Mouse (Mus musculus) limb, embryonic 14.5 days (tissue): ENCODE measurements around the gene Akap14. TPM values are rescaled to one million over a fixed set of nuclear protein-coding genes. Genes with fewer than 3 reads are reported as not detected.
"Not testable (repeated sequence)": the region's sequence is repeated elsewhere in the genome, so short reads cannot be mapped to it uniquely, and the experiment has no call there.

Source experiments
- ATAC-seq: fragments of 200-750 bp; cut with Nextera tagmentation; 2 replicates; pipeline ENCODE4 v1.8.0; 2017; ENCODE audit warnings: low read depth, moderate number of reproducible peaks, moderate TSS enrichment; ENCODE audit not compliant: low FRiP score
- DNase-seq: peaks from one replicate; pipeline ENCODE4 v3.0.0-alpha.2; 2015; ENCODE audit warnings: low spot score
- H3K27ac ChIP-seq: fragments of 300-500 bp; sonication (generic); replicated peaks from 2 replicates; pipeline ENCODE4 v1.5.1; 2014; ENCODE audit warnings: low read depth, mild to moderate bottlenecking, low read length, moderate library complexity, mixed read lengths
- H3K27me3 ChIP-seq: fragments of 300-500 bp; sonication (generic); 2 replicates; pipeline ENCODE4 v1.6.1; 2014; ENCODE audit warnings: low read length, mixed read lengths; ENCODE audit not compliant: control insufficient read depth, insufficient read depth
- H3K36me3 ChIP-seq: fragments of 300-500 bp; sonication (generic); 2 replicates; pipeline ENCODE4 v1.6.1; 2014; ENCODE audit warnings: mild to moderate bottlenecking, low read length, moderate library complexity, mixed read lengths; ENCODE audit not compliant: control insufficient read depth, insufficient read depth
- H3K4me1 ChIP-seq: fragments of 300-500 bp; sonication (generic); 2 replicates; pipeline ENCODE4 v1.6.1; 2014; ENCODE audit warnings: antibody characterized with exemption, low read length, mixed read lengths; ENCODE audit not compliant: control insufficient read depth, insufficient read depth
- H3K4me2 ChIP-seq: fragments of 300-500 bp; sonication (generic); replicated peaks from 2 replicates; pipeline ENCODE4 v1.6.1; 2014; ENCODE audit warnings: low read depth, mild to moderate bottlenecking, low read length, moderate library complexity; ENCODE audit not compliant: severe bottlenecking
- H3K4me3 ChIP-seq: fragments of 300-500 bp; sonication (generic); replicated peaks from 2 replicates; pipeline ENCODE4 v1.5.1; 2014; ENCODE audit warnings: low read length
- H3K9ac ChIP-seq: fragments of 300-500 bp; sonication (generic); 2 replicates; pipeline ENCODE4 v1.6.1; 2014; ENCODE audit warnings: mild to moderate bottlenecking, low read depth, low read length, moderate library complexity; ENCODE audit not compliant: severe bottlenecking
- H3K9me3 ChIP-seq: fragments of 300-500 bp; sonication (generic); 2 replicates; pipeline ENCODE4 v1.6.1; 2016; ENCODE audit warnings: low read length; ENCODE audit not compliant: control insufficient read depth
- POLR2A ChIP-seq: fragments of 200-500 bp; IDR thresholded peaks from 2 replicates; pipeline ENCODE4 v1.8.0; 2012; ENCODE audit warnings: inconsistent platforms, mild to moderate bottlenecking, moderate library complexity, borderline replicate concordance; ENCODE audit not compliant: insufficient read depth, insufficient read length; ENCODE audit errors: extremely low read depth
- WGBS: fragments of 180-500 bp; shearing (Covaris S2); extraction: QIAGEN DNeasy Blood & Tissue Kit; methylation state at CpG from one replicate; pipeline ENCODE4 v1.1.7; 2014; 5-methylcytosine and 5-hydroxymethylcytosine counted together
- polyA plus RNA-seq, 2 experiments: library from polyadenylated mRNA; depleted of rRNA in 1 of 2; stranded (reverse) in 1 of 2; unstranded in 1 of 2; fragments of >200 nt; fragmentation: Nextera tagmentation in 1 of 2; extraction: Ambion mirVana in 1 of 2; gene quantifications; 2 replicates each; pipeline versions ENCODE4 v1.2.1 to v1.2.3; 2012 to 2014

The Akap14 gene
- polyA plus RNA-seq, 2 experiments: not detected

DNA sequence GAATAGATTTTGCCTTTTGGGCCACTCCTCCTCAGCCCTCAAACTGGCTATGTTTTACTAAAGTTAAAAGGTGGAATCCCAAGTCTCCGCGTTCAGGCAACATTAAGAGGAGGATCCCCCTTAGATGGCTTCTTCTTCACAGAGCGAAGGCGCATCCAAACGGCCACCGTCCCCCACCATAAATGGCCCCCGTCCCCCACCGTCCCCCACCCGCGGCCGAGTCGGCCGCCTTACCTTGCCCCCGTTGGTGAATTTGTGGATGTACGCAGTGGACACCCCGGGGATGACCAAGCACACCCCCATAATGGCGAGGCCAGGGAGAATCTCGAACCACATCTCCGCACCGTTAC, 22.1 kb upstream of the Akap14 start:
- TF ChIP-seq POLR2A: no peak
- Histone ChIP-seq H3K27ac (no peak overlapping the region), H3K9me3 (no peaks in the 10 kb centered on the region), H3K36me3 (no peaks in the 10 kb centered on the region; the same call in 1 of the 2 replicates), H3K9ac (peak overlapping the region; percentile 58), H3K4me3 (peak overlapping the region; percentile 50), H3K4me2 (peak overlapping the region; percentile 51), H3K4me1 (no peaks in the 10 kb centered on the region), H3K27me3 (no peaks in the 10 kb centered on the region)
- 35% methylated on average over 17 of the region's 20 CpGs for WGBS
- ATAC-seq (peak; percentile 38; the same call in 1 of the 2 replicates), DNase-seq (no peak)

DNA sequence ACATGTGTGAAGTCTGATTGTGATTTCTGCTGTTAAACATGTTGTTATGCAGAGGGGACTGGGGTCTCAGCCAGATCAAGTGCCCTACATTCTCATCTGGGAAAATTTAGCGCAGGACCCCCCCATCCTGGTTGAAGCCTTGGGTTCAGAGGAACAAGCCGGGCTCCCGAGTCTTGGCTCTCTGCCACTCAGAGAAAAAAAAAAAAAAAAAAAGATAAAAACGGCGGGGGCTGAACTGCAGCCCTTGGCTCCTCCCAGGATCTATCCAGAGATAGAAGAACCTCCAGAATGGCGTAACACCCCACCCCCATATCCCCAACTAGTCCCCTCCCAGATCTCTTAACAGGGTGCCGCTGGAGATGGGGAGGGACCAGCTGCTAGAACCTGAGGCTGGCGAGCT, 15.8 kb upstream of the Akap14 start:
- H3K9me3 ChIP-seq: not testable (repeated sequence)
- WGBS: 75% methylated on average over 8 of the region's 8 CpGs

GRCm38 (mm10) chrX:37167085-37167484, 1.6 kb downstream of the Akap14 start:
- Histone ChIP-seq H3K4me3 (no peak overlapping the region), H3K27ac (no peak overlapping the region), H3K4me1 (no peaks in the 10 kb centered on the region), H3K9ac (no peak overlapping the region), H3K27me3 (no peaks in the 10 kb centered on the region), H3K36me3 (no peaks in the 10 kb centered on the region), H3K4me2 (no peak overlapping the region), H3K9me3 (no peaks in the 10 kb centered on the region)
- no peak for TF ChIP-seq POLR2A
- WGBS: 33% methylated on average over 3 of the region's 3 CpGs
- DNase-seq (peak; percentile 16), ATAC-seq (no peak)

More for the DNA sequence above, 15.8 kb upstream of the Akap14 start:
- not testable (repeated sequence) for H3K9ac ChIP-seq, H3K36me3 ChIP-seq, ATAC-seq, DNase-seq, H3K4me1 ChIP-seq, H3K4me3 ChIP-seq, H3K27ac ChIP-seq, H3K4me2 ChIP-seq, H3K27me3 ChIP-seq

GRCm38 (mm10) chrX:37163115-37163514, 5.5 kb downstream of the Akap14 start:
- WGBS: 75% methylated on average over 18 of the region's 18 CpGs

DNA sequence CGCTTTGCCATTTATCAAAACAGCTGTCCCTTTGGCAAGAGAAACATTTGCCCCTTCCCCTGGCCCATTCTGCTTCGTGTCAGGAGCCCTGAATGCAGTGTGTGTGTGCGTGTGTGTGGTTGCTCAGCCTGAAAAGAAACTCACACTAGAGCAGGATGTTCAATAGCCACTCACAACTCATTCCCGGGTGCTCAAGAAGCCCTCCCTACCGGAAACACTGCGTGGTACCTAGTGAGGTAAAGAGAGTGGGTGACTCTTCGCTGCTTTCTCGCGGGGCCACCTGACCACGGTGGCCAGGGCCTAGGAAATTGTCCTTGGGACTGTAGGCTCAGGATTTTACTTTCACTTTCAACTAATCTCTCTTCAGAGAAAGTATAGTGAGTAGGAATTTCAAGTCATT, 7.5 kb downstream of the Akap14 start:
- 80% methylated on average over 10 of the region's 10 CpGs for WGBS
- H3K36me3 ChIP-seq: no peaks in the 10 kb centered on the region
- no peak for DNase-seq
- H3K27me3 ChIP-seq: no peaks in the 10 kb centered on the region
- no peak for ATAC-seq
- no peak for TF ChIP-seq POLR2A
- no peak overlapping the region for H3K27ac ChIP-seq
- no peaks in the 10 kb centered on the region for H3K9me3 ChIP-seq
- no peak overlapping the region for H3K9ac ChIP-seq
- no peak overlapping the region for H3K4me2 ChIP-seq
- no peak overlapping the region for H3K4me3 ChIP-seq
- no peaks in the 10 kb centered on the region for H3K4me1 ChIP-seq

More at GRCm38 (mm10) chrX:37163115-37163514, 5.5 kb downstream of the Akap14 start:
- no peak for DNase-seq
- Histone ChIP-seq H3K27me3 (no peaks in the 10 kb centered on the region), H3K4me1 (no peaks in the 10 kb centered on the region), H3K4me2 (no peak overlapping the region), H3K27ac (no peak overlapping the region), H3K36me3 (no peaks in the 10 kb centered on the region), H3K4me3 (no peak overlapping the region), H3K9ac (no peak overlapping the region), H3K9me3 (no peaks in the 10 kb centered on the region)
- no peak for ATAC-seq
- TF ChIP-seq POLR2A: no peak

DNA sequence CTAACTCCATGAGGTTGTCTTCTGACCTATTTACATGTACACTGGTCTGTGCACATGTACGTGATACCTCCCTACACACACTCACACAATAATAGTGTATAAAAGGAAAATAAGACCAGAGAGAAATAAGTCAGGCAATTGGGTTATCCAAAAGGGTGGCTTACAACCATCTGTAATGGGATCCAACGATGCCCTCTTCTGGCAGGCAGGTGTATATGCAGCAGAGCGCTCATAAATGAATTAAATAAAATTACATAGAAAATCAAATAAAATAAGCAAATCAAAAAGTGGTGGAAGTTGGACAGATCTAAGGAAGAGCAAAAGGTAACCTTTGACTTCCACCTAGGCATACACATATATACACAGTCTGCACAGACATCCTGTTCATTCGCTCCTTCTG, 10.8 kb downstream of the Akap14 start:
- H3K9ac ChIP-seq: no peak overlapping the region
- no peaks in the 10 kb centered on the region for H3K9me3 ChIP-seq
- WGBS: 59% methylated on average over 4 of the region's 4 CpGs
- DNase-seq (no peak), ATAC-seq (no peak)
- H3K27me3 ChIP-seq: no peaks in the 10 kb centered on the region
- no peaks in the 10 kb centered on the region for H3K36me3 ChIP-seq
- no peak overlapping the region for H3K4me2 ChIP-seq
- no peak overlapping the region for H3K4me3 ChIP-seq
- no peaks in the 10 kb centered on the region for H3K4me1 ChIP-seq
- no peak for TF ChIP-seq POLR2A
- H3K27ac ChIP-seq: no peak overlapping the region
